Mouse (Mus musculus) thymus, adult 2 months (tissue): ENCODE data around the gene Tas2r135.

Experiments
- CTCF ChIP-seq: fragments of 200-500 bp; IDR thresholded peaks from 2 replicates; pipeline ENCODE4 v1.5.1; 2012; ENCODE audit warnings: mild to moderate bottlenecking, control low read depth, low read length, moderate library complexity, borderline replicate concordance; ENCODE audit not compliant: control insufficient read depth, poor library complexity, insufficient read depth; ENCODE audit errors: extremely low read depth
- POLR2A ChIP-seq: fragments of 200-500 bp; IDR thresholded peaks from 2 replicates; pipeline ENCODE4 v1.6.1; 2012; ENCODE audit warnings: mild to moderate bottlenecking, low read length, control low read depth, moderate library complexity; ENCODE audit not compliant: control insufficient read depth, poor library complexity, insufficient read depth; ENCODE audit errors: extremely low read depth

DNA sequence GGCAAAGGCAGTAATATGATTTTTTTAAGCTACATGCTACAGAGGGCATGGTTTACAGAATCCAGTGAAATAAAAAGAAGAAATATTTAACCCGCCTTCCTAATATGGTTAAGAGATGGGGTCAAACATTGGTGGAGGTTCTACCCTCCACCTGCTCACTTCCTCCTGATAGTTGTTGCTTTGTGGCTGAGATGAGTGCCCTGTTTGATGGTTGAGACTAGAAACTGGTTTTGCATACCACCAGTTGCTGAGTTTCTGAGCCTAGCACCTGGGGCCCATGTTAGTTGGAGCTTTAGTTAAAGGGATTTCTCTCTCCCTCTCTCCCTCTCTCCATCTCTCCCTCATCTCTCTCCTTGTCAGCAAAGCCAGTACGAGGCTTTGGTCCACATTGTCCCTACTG is 42.1 kb downstream of the Tas2r135 start:
- TF ChIP-seq CTCF, result no peak
- no peak for TF ChIP-seq POLR2A
